In genomic region chr2:118256621-118257053, GRCm38 (mm10) we compare ENCODE assay signal across 7 mouse cellular contexts. TPM values are rescaled to one million over a fixed set of nuclear protein-coding genes. Genes with fewer than 3 reads are reported as not detected.
A peak's percentile ranks its signal among the peaks of the same experiment; 100 is the strongest.
DNase-seq lines count a peak whose midpoint lies in the region; ATAC-seq and TF ChIP-seq lines count a peak whose summit lies in the region.

Fsip1 (minus strand) TSS chr2:118256966.

- H3K9me3 ChIP-seq in embryonic facial prominence, embryonic 10.5 days: 0 out of 2 replicates have a peak, but pooled peaks cover 4% of the 10 kb centered on the region
- no peaks in the 10 kb centered on the region for H3K9me3 ChIP-seq in intestine, postnatal 0 days (ENCODE audit: control insufficient read depth)
- no peaks in the 10 kb centered on the region for H3K9me3 ChIP-seq in limb, embryonic 11.5 days (ENCODE audit: control insufficient read depth, low read length)
- no peaks in the 10 kb centered on the region for H3K9me3 ChIP-seq in midbrain, embryonic 13.5 days

- H3K36me3 ChIP-seq in embryonic facial prominence, embryonic 10.5 days (replicated peaks): no peaks in the 10 kb centered on the region
- no peaks in the 10 kb centered on the region for H3K36me3 ChIP-seq in intestine, postnatal 0 days (ENCODE audit: control insufficient read depth, insufficient read depth)
- no peaks in the 10 kb centered on the region for H3K36me3 ChIP-seq in limb, embryonic 11.5 days (ENCODE audit: control insufficient read depth, insufficient read depth, low read length)
- no peaks in the 10 kb centered on the region for H3K36me3 ChIP-seq in midbrain, embryonic 13.5 days
- no peaks in the 10 kb centered on the region for H3K36me3 ChIP-seq in small intestine, adult 2 months (ENCODE audit: control insufficient read depth, insufficient read depth, low read length)

- 2% methylated on average over 25 of the region's 25 CpGs for WGBS in embryonic facial prominence, embryonic 10.5 days
- under 1% methylated on average over 25 of the region's 25 CpGs for WGBS in intestine, postnatal 0 days
- WGBS in limb, embryonic 11.5 days: 2% methylated on average over 25 of the region's 25 CpGs
- 1% methylated on average over 25 of the region's 25 CpGs for WGBS in midbrain, embryonic 13.5 days
- WGBS in small intestine, adult 2 months: under 1% methylated on average over 25 of the region's 25 CpGs

- H3K4me2 ChIP-seq in intestine, postnatal 0 days (replicated peaks; ENCODE audit: low read depth): peak within 1 kb of the TSS; percentile 71
- peak within 1 kb of the TSS; percentile 48 for H3K4me2 ChIP-seq in limb, embryonic 11.5 days (ENCODE audit: low read depth, severe bottlenecking)
- peak within 1 kb of the TSS; percentile 59 for H3K4me2 ChIP-seq in midbrain, embryonic 13.5 days (replicated peaks)

- H3K4me1 ChIP-seq in embryonic facial prominence, embryonic 10.5 days: peaks cover 6% of the 10 kb centered on the region; the same call in 1 of the 2 replicates
- H3K4me1 ChIP-seq in intestine, postnatal 0 days (replicated peaks; ENCODE audit: control insufficient read depth, insufficient read depth, low read length): no peaks in the 10 kb centered on the region
- peaks cover 3% of the 10 kb centered on the region; the same call in 1 of the 2 replicates for H3K4me1 ChIP-seq in limb, embryonic 11.5 days (ENCODE audit: control insufficient read depth, insufficient read depth, low read length)
- peaks cover 5% of the 10 kb centered on the region for H3K4me1 ChIP-seq in midbrain, embryonic 13.5 days (replicated peaks)
- H3K4me1 ChIP-seq in small intestine, adult 2 months (ENCODE audit: control insufficient read depth, insufficient read depth, insufficient read length, low read length): 0 out of 2 replicates have a peak, but pooled peaks cover 2% of the 10 kb centered on the region

- H3K27ac ChIP-seq in embryonic facial prominence, embryonic 10.5 days (replicated peaks): peak within 1 kb of the TSS; percentile 80
- no peak within 1 kb of the TSS for H3K27ac ChIP-seq in intestine, postnatal 0 days (ENCODE audit: low read depth, low read length)
- no peak within 1 kb of the TSS for H3K27ac ChIP-seq in limb, embryonic 11.5 days (replicated peaks; ENCODE audit: low read depth, low read length)
- no peak within 1 kb of the TSS for H3K27ac ChIP-seq in midbrain, embryonic 13.5 days
- H3K27ac ChIP-seq in small intestine, adult 2 months (ENCODE audit: insufficient read depth, low read depth, low read length): no peak within 1 kb of the TSS

- H3K27me3 ChIP-seq in embryonic facial prominence, embryonic 10.5 days (replicated peaks; ENCODE audit: low read depth, poor library complexity, severe bottlenecking): peaks cover 4% of the 10 kb centered on the region; the same call in 1 of the 2 replicates
- H3K27me3 ChIP-seq in intestine, postnatal 0 days (replicated peaks; ENCODE audit: control insufficient read depth, insufficient read depth, low read length): 0 out of 2 replicates have a peak, but pooled peaks cover 4% of the 10 kb centered on the region
- H3K27me3 ChIP-seq in limb, embryonic 11.5 days (ENCODE audit: control insufficient read depth, insufficient read depth, low read length): no peaks in the 10 kb centered on the region
- H3K27me3 ChIP-seq in midbrain, embryonic 13.5 days: no peaks in the 10 kb centered on the region
- H3K27me3 ChIP-seq in small intestine, adult 2 months (ENCODE audit: control insufficient read depth, insufficient read depth, low read length): no peaks in the 10 kb centered on the region

- TF ChIP-seq CTCF in intestine, postnatal 0 days (IDR thresholded peaks at IDR 0.05; ENCODE audit: low read depth): no peak
- no peak for TF ChIP-seq CTCF in small intestine, adult 2 months (IDR thresholded peaks at IDR 0.05; ENCODE audit: extremely low read depth, insufficient read length, insufficient replicate concordance, low read depth, low read length)

- DNase-seq in adrenal gland, adult 18-20 months (ENCODE audit: low spot score in 2 of 2): peak; percentile 64 to 76
- peak; percentile 88 for DNase-seq in embryonic facial prominence, embryonic 10.5 days (ENCODE audit: low spot score)
- DNase-seq in limb, embryonic 11.5 days (ENCODE audit: low spot score): peak; percentile 82

- no peak for TF ChIP-seq POLR2A in small intestine, adult 2 months (IDR thresholded peaks at IDR 0.05; ENCODE audit: low read depth, low read length)

- H3K4me3 ChIP-seq in embryonic facial prominence, embryonic 10.5 days: peak within 1 kb of the TSS; percentile 62
- peak within 1 kb of the TSS; percentile 42 for H3K4me3 ChIP-seq in intestine, postnatal 0 days (ENCODE audit: low read depth, low read length)
- peak within 1 kb of the TSS; percentile 37 for H3K4me3 ChIP-seq in limb, embryonic 11.5 days (ENCODE audit: low read depth, low read length)
- H3K4me3 ChIP-seq in midbrain, embryonic 13.5 days (replicated peaks): peak within 1 kb of the TSS; percentile 44
- peak within 1 kb of the TSS; percentile 68 for H3K4me3 ChIP-seq in small intestine, adult 2 months (ENCODE audit: low read depth, low read length)

- H3K9ac ChIP-seq in intestine, postnatal 0 days (ENCODE audit: low read depth, low read length): no peak within 1 kb of the TSS
- no peak within 1 kb of the TSS; the same call in 1 of the 2 replicates for H3K9ac ChIP-seq in limb, embryonic 11.5 days (ENCODE audit: low read length)
- peak within 1 kb of the TSS; percentile 40; the same call in 1 of the 2 replicates for H3K9ac ChIP-seq in midbrain, embryonic 13.5 days (replicated peaks)

- peak; percentile 94 for ATAC-seq in granulocyte monocyte progenitor cell, adult 5-6 weeks (replicated peaks; ENCODE audit: poor library complexity, severe bottlenecking)
- peak; percentile 99 for ATAC-seq in intestine, postnatal 0 days
- ATAC-seq in limb, embryonic 11.5 days (ENCODE audit: insufficient number of reproducible peaks, low FRiP score, low TSS enrichment, low read depth): peak; percentile 91
- ATAC-seq in midbrain, embryonic 13.5 days: peak; percentile 92

RNA-seq across cellular contexts. Expression of gene Fsip1, which starts in this region (rescaled TPM):
- total RNA-seq in adrenal gland, adult 18-20 months (2021): under 1 TPM in 1 of 2 experiments, not detected in 1; 0.26 TPM
- polyA plus RNA-seq in embryonic facial prominence, embryonic 10.5 days (2016; fragmentation: Nextera tagmentation; extraction: Ambion mirVana): 1.7 and 3.1 TPM in 2 replicates
- total RNA-seq in granulocyte monocyte progenitor cell, adult 5-6 weeks (2014; fragmentation: Nextera tagmentation): not detected in 2 replicates
- not detected in 2 replicates for total RNA-seq in granulocyte monocyte progenitor cell, adult 5-6 weeks (2017)
- 0.13 and 0.31 TPM in 2 replicates for polyA plus RNA-seq in intestine, postnatal 0 days (2015; fragmentation: Nextera tagmentation; extraction: Ambion mirVana)
- 1.0 and 1.2 TPM in 2 replicates for polyA plus RNA-seq in limb, embryonic 11.5 days (2014; fragmentation: Nextera tagmentation; extraction: Ambion mirVana)
- polyA plus RNA-seq in midbrain, embryonic 13.5 days (2015; fragmentation: Nextera tagmentation; extraction: Ambion mirVana): 1.6 and 2.2 TPM in 2 replicates
- polyA plus RNA-seq in small intestine, adult 2 months (2012; rRNA removed): 0.05 TPM in 1 of 2 replicates, not detected in the other

Comparison
In these comparisons a context has a peak if more than half of its experiments do, and no peak if none do; other contexts are left out.
1. Peak in DNase-seq in adrenal gland, adult 18-20 months; RNA of the gene not detected or under 1 TPM.
2. Peak in ATAC-seq in granulocyte monocyte progenitor cell, adult 5-6 weeks; RNA of the gene not detected or under 1 TPM.
3. Peak in ATAC-seq, H3K4me3 ChIP-seq and H3K4me2 ChIP-seq in intestine, postnatal 0 days; RNA of the gene not detected or under 1 TPM.